Mouse (Mus musculus): ENCODE measurements around the gene Tbc1d9.
A peak's percentile ranks its signal among the peaks of the same experiment; 100 is the strongest.

The Tbc1d9 gene

GRCm38 (mm10) chr8:83181851-83182482, 16.8 kb downstream of the Tbc1d9 start:
- no peak for DNase-seq

GRCm38 (mm10) chr8:83182784-83183183, 17.6 kb downstream of the Tbc1d9 start:
- DNase-seq, result no peak

DNA sequence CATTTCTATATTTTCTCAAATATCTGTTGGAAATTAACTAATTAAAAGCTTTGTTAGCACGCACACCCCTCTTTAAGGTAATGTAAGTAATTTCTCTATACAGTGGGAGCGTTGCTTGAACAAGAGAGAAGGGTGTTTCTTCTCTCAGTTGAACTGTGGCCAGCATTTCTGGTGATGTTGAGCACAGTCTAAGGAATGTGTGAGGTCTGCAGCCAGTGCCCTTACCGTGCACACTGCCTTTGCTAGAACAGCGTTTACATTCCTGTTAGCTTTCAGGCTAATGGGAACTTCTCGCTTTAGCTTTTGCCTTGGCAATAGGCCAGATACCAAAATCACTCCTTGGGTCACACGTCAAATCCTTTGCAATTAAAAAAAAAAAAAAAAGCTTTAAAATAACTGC, 21.2 kb downstream of the Tbc1d9 start:
- DNase-seq, result no peak

GRCm38 (mm10) chr8:83187363-83187962, 22.3 kb downstream of the Tbc1d9 start:
- no peak for DNase-seq

- no peak for DNase-seq
Observed at GRCm38 (mm10) chr8:83189538-83190095, 24.5 kb downstream of the Tbc1d9 start.

DNA sequence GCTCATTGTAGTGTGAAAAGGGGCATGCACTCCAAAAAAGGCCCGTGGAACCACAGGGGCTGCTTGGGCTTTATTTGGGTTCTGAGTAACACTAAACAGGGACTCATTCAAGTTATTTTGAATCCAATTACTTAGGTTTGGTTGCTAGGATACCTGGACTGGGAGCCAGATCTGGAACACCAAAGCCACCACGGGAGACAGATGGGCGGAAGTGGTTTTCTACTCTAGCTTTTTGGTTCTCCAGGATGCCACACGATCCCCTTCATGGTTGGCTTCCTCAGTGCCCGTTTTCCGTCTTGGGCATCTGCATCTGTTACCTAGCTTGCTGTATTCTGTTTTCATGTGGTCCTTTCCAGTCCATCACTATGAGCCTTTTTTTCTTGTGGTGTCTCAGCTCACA, 30.9 kb downstream of the Tbc1d9 start:
- no peak for DNase-seq

GRCm38 (mm10) chr8:83199715-83200114, 34.6 kb downstream of the Tbc1d9 start:
- DNase-seq, result no peak

GRCm38 (mm10) chr8:83200191-83201177, 35.3 kb downstream of the Tbc1d9 start:
- DNase-seq, result no peak

DNA sequence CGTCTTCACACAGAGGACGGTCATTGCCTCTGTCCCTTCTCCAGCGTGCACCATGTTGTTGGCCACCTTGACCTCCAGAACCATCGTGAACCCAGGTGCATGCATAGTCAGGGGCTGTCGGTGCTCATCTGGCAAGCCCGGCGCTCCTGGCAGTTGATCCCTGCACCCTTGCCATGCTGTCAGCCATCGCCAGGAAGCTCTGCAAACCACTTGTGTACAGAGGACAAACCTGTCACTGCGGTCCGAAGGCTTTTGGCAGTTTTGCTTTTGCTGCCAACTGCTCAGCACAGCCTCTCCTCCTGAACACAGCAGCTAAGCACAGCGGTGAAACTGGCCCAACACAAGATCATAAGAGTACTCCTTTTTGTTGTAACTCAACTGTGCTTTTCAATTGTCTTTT, 37.8 kb downstream of the Tbc1d9 start:
- no peak for DNase-seq

GRCm38 (mm10) chr8:83205907-83206306, 40.8 kb downstream of the Tbc1d9 start:
- DNase-seq, result no peak

- DNase-seq, result no peak
Observed at GRCm38 (mm10) chr8:83209581-83209980, 44.4 kb downstream of the Tbc1d9 start.

DNA sequence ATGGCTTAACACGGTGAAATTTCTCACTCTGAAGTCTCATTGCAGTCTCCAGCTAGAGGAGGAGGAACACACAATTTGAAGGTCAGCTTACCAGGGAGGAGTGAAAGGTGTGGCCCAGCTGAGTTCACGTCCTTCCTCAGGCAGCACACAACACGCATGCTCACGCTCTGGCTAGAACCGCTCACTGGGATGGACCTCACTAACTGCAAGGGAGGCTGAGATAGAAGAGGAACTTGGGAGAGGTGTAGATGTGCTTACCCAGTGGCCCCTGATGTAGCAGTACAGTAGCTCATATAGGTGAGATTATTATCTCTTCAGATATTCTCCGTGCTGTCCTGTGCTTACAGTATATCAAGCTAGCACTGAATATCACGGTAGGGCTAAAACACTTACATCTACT, 45.5 kb downstream of the Tbc1d9 start:
- no peak for DNase-seq

DNA sequence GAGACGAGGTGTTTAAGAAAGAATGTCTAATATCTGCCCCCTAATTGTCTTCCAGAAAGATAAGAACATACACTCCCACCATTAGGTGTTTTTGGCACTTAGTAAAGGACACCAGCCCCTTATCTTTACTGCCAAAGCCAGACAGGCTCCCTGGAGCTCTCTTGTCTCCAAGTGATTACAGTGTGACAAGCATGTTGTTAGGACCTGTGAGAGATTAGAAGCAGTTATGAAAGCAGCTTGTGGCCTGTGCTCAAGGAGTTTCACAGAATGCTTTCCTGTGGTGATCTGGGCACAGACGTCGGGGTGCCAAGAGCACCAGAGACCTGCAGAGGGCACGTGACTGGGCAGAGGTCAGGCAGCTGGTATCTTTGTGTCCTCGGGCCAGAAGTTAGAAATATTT, 49.9 kb downstream of the Tbc1d9 start:
- no peak for DNase-seq

DNA sequence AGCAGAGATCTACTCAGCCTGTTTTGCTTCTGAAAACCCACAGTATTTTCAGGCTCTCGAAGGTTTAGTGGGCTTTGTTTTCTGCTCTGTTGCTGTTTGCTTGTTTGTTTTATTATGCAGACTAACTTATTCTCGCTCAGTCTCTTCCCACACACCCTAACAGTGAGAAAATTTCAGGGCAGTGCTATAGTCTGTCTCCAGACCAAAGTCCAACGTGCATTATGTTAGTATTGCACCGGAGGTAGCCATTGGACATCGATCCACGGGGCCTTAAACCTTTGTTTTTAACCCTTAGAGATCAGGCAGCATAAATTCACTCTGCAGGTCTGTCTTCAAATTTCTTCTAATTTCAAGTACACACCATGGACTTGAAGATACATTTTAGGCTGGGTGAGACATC, 51.4 kb downstream of the Tbc1d9 start:
- no peak for DNase-seq

- no peak for DNase-seq
Observed at GRCm38 (mm10) chr8:83217196-83217595, 52.0 kb downstream of the Tbc1d9 start.

DNA sequence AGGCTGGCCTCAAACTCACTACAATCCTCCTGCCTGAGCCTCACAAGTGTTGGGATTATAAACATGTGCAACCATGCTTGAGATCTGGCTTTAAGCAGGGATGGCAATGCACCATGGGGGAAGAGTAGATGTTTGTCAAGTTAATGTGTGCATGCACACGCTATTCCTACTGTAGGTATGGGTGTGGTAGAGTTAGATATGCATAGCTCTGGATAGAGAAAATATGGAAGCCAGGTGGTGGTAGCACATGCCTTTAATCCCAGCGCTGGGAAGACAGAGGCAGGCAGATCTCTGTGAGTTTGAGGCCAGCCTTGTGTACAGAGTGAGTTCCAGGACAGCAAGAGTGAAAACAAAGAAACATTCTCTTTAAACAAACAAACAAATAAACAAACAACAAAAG, 52.7 kb downstream of the Tbc1d9 start:
- no peak for DNase-seq

- no peak for DNase-seq
Observed at GRCm38 (mm10) chr8:83219392-83219791, 54.2 kb downstream of the Tbc1d9 start.

DNA sequence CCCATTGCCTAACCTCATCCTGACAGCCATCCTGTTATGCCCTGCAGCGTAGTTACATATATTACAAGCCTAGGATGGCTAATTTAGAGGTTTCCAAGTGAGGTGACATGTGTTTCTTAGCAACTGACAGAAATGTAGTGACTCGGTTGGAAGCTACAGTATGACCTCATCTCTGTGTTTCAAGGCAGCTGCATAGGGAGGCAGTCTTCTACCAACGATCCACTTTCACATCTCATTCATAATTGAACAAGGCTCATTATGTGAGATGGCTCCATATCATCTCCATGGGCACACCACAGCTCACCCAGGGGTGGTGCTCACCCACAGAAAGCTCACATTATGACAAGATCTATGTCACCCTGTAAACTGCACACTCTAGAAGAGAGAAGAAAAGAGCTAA, 55.6 kb downstream of the Tbc1d9 start:
- DNase-seq, result no peak

DNA sequence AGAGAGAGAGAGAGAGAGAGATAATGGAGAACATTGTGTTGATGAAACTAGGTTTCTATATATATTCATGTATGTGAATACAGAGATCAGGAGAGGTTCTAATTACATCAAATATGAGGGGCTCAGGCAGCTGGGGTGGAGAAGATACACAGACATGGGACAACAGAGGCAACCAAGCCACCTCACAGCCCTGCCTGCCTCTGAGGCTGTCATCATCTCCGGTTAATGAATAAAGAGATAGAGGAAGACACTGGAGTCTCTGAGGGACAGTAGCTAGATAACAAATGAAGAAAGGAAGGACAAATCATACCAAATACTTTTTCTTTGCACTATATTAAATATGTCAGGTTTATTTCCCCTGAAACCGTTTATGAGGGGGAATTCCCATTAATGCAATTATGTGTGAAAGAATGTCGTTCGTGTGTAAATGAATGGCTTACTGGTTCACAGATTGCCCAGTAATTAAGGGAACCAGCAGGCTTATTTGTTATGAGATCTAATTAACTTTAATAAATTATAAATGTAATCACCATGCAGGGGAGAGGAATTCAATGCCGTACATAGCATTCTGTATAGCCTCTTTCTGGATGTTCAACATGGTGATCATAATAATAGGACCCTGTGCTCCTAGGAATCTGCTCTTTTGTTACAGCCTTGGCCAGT, 59.7 kb downstream of the Tbc1d9 start:
- DNase-seq, result no peak

DNA sequence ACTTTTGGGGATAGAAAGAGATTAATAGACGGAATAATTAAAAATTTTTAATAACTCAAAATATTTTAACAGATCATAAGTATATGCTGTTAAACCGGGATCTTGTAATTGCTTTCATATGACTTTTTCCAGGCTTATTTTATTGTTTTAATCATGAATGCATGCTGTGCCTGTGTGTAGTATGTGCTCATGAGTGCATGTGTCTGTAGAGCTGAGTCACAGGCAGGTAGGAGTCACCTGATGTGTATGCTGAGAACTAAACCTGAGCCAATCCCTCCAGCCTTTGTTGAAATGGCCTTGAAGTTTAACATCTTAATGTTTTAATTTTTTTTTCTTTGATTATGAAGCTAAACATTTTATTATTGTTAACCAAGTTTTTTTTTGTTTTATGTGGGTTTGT, 60.4 kb downstream of the Tbc1d9 start:
- DNase-seq, result no peak

DNA sequence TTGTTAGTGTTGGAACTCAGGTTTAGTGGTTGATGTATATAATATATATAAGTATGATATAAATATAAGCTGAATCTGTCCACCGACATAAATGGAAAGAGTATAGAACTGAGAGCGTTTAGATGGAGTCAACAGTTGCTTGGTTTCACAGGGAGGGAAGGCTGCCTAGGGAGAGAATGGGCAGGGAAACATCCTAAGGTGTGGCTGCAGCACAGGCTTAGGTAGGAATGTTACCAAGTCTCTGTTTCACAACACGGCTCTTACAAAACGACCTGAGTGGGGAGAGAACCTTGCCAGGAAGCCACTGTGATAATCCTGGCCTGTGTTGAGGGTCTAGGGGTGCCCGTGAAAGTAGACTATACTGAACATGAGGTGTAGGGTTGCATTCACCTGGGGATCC, 62.2 kb downstream of the Tbc1d9 start:
- no peak for DNase-seq

DNA sequence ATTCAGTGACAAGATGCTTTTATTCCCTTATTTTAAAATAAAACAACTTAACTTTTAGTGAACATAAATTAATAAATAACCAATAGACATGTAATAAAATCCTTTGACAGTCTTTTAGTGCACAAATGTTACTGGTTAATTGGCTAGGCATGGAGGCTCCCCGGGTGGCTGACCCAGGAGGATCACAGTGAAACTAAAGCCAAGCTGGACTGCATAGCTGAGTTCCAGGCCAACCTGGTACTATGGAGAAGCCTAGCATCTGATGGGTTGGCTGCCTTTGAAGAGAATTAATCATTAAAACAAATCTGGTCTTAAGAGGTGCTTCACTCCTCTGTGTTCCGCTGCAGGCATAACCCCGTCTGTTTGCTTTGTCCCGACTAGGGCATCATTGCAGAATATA, 67.9 kb downstream of the Tbc1d9 start:
- no peak for DNase-seq

- DNase-seq, result peak; percentile 6
Observed at GRCm38 (mm10) chr8:83239341-83239740, 74.2 kb downstream of the Tbc1d9 start.
